Mouse (Mus musculus): ENCODE measurements at regions not wholly inside any gene's neighbourhood (a gene's known extent, or its start where the extent isn't known, plus 50 kb on each side); places are given as distances from the start of the nearest gene placed in this dataset.
A peak's percentile ranks its signal among the peaks of the same experiment; 100 is the strongest.

GRCm38 (mm10) chr1:164631679-164632078 lies 164.8 kb upstream of the Dpt start:
- DNase-seq (ENCODE audit: low spot score) = no peak

GRCm38 (mm10) chr1:164628840-164629239 lies 167.6 kb upstream of the Dpt start:
- DNase-seq (ENCODE audit: low spot score) = no peak

GRCm38 (mm10) chr1:164622946-164623345 lies 164.8 kb upstream of the Atp1b1 start:
- DNase-seq (ENCODE audit: low spot score) = no peak

- DNase-seq (ENCODE audit: low spot score) = no peak
Observed at GRCm38 (mm10) chr1:164622417-164622816, 164.3 kb upstream of the Atp1b1 start.

GRCm38 (mm10) chr1:164620129-164620528 lies 162.0 kb upstream of the Atp1b1 start:
- DNase-seq (ENCODE audit: low spot score) = no peak

- no peak for DNase-seq (ENCODE audit: low spot score)
Observed at GRCm38 (mm10) chr1:164617871-164618270, 159.7 kb upstream of the Atp1b1 start.

GRCm38 (mm10) chr1:164607061-164607460 lies 148.9 kb upstream of the Atp1b1 start:
- DNase-seq (ENCODE audit: low spot score) = no peak

- no peak for DNase-seq (ENCODE audit: low spot score)
Observed at GRCm38 (mm10) chr1:164606141-164606754, 148.1 kb upstream of the Atp1b1 start.

- no peak for DNase-seq (ENCODE audit: low spot score)
Observed at GRCm38 (mm10) chr1:164603433-164603832, 145.3 kb upstream of the Atp1b1 start.

GRCm38 (mm10) chr1:164602568-164602967 lies 144.4 kb upstream of the Atp1b1 start:
- no peak for DNase-seq (ENCODE audit: low spot score)

GRCm38 (mm10) chr1:164590205-164590613 lies 132.1 kb upstream of the Atp1b1 start:
- no peak for DNase-seq (ENCODE audit: low spot score)

GRCm38 (mm10) chr1:164586066-164586989 lies 128.2 kb upstream of the Atp1b1 start:
- no peak for DNase-seq (ENCODE audit: low spot score)

GRCm38 (mm10) chr1:164576856-164577489 lies 118.8 kb upstream of the Atp1b1 start:
- no peak for DNase-seq (ENCODE audit: low spot score)

GRCm38 (mm10) chr1:164573639-164574038 lies 115.5 kb upstream of the Atp1b1 start:
- DNase-seq (ENCODE audit: low spot score) = no peak

- DNase-seq (ENCODE audit: low spot score) = peak; percentile 18
Observed at GRCm38 (mm10) chr1:164572183-164572582, 114.0 kb upstream of the Atp1b1 start.

- DNase-seq (ENCODE audit: low spot score) = peak; percentile 54
Observed at GRCm38 (mm10) chr1:164571496-164572078, 113.4 kb upstream of the Atp1b1 start.

- no peak for DNase-seq (ENCODE audit: low spot score)
Observed at GRCm38 (mm10) chr1:164564847-164565246, 106.7 kb upstream of the Atp1b1 start.

GRCm38 (mm10) chr1:164559546-164560228 lies 101.5 kb upstream of the Atp1b1 start:
- no peak for DNase-seq (ENCODE audit: low spot score)

- DNase-seq (ENCODE audit: low spot score) = no peak
Observed at GRCm38 (mm10) chr1:164552658-164553057, 94.5 kb upstream of the Atp1b1 start.

- DNase-seq (ENCODE audit: low spot score) = no peak
Observed at GRCm38 (mm10) chr1:164551019-164551418, 92.9 kb upstream of the Atp1b1 start.

- DNase-seq (ENCODE audit: low spot score) = no peak
Observed at GRCm38 (mm10) chr1:164550596-164550995, 92.4 kb upstream of the Atp1b1 start.

All from thymus, postnatal 0 days (tissue).